Mouse (Mus musculus) intestine, embryonic 16.5 days (tissue): ENCODE measurements around the gene Asic4. TPM values are rescaled to one million over a fixed set of nuclear protein-coding genes. Genes with fewer than 3 reads are reported as not detected.

Source experiments
- ATAC-seq: fragments of 200-750 bp; cut with Nextera tagmentation; 2 replicates; pipeline ENCODE4 v1.8.0; 2017; ENCODE audit warnings: moderate TSS enrichment, moderate library complexity
- H3K27ac ChIP-seq: fragments of 300-500 bp; sonication (generic); 2 replicates; pipeline ENCODE4 v1.5.1; 2014; ENCODE audit warnings: mild to moderate bottlenecking, low read length
- H3K27me3 ChIP-seq: fragments of 300-500 bp; sonication (generic); replicated peaks from 2 replicates; pipeline ENCODE4 v1.6.1; 2014; ENCODE audit warnings: low read length, control low read depth, mixed read lengths; ENCODE audit not compliant: control insufficient read depth, insufficient read depth
- H3K36me3 ChIP-seq: fragments of 300-500 bp; sonication (generic); 2 replicates; pipeline ENCODE4 v1.6.1; 2014; ENCODE audit warnings: low read length, control low read depth; ENCODE audit not compliant: control insufficient read depth, insufficient read depth
- H3K4me1 ChIP-seq: fragments of 300-500 bp; sonication (generic); 2 replicates; pipeline ENCODE4 v1.6.1; 2014; ENCODE audit warnings: low read length, control low read depth, mixed read lengths; ENCODE audit not compliant: control insufficient read depth, insufficient read depth
- H3K4me2 ChIP-seq: fragments of 300-500 bp; sonication (generic); 2 replicates; pipeline ENCODE4 v1.6.1; 2014; ENCODE audit warnings: low read depth, low read length, control low read depth
- H3K4me3 ChIP-seq: fragments of 300-500 bp; sonication (generic); 2 replicates; pipeline ENCODE4 v1.5.1; 2014; ENCODE audit warnings: mild to moderate bottlenecking, low read length
- H3K9ac ChIP-seq: fragments of 300-500 bp; sonication (generic); 2 replicates; pipeline ENCODE4 v1.6.1; 2014; ENCODE audit warnings: low read depth, low read length
- H3K9me3 ChIP-seq: fragments of 300-500 bp; sonication (generic); 2 replicates; pipeline ENCODE4 v1.6.1; 2016; ENCODE audit warnings: low read length, control low read depth; ENCODE audit not compliant: control insufficient read depth
- WGBS: fragments of 180-500 bp; shearing (Covaris S2); extraction: QIAGEN DNeasy Blood & Tissue Kit; methylation state at CpG from one replicate; pipeline ENCODE4 v1.1.7; 2014; 5-methylcytosine and 5-hydroxymethylcytosine counted together
- polyA plus RNA-seq: library from polyadenylated mRNA; unstranded; fragments of >200 nt; fragmentation: Nextera tagmentation; extraction: Ambion mirVana; gene quantifications from 2 replicates; pipeline ENCODE4 v1.2.1, GENCODE M21; 2015

The Asic4 gene
- polyA plus RNA-seq, 1 experiment from 2014 or later = 2.4 TPM

- Histone ChIP-seq H3K27ac (peak overlapping the region; percentile 70), H3K9ac (peak overlapping the region; percentile 64)
These were observed 8.0 kb downstream of the Asic4 start for GRCm38 (mm10) chr1:75458025-75458788.

GRCm38 (mm10) chr1:75458789-75459684 is 8.8 kb downstream of the Asic4 start:
- no peaks in the 10 kb centered on the region for H3K36me3 ChIP-seq
- peak overlapping the region; percentile 70 for H3K27ac ChIP-seq
- peak; percentile 45 for ATAC-seq
- no peaks in the 10 kb centered on the region for H3K9me3 ChIP-seq
- 9% methylated on average over 23 of the region's 23 CpGs for WGBS
- H3K4me1 ChIP-seq = peaks cover 19% of the 10 kb centered on the region
- peak overlapping the region; percentile 63 for H3K4me2 ChIP-seq
- H3K4me3 ChIP-seq = peak overlapping the region; percentile 42
- peaks cover 15% of the 10 kb centered on the region; the same call in 1 of the 2 replicates for H3K27me3 ChIP-seq
- peak overlapping the region; percentile 64 for H3K9ac ChIP-seq

More at GRCm38 (mm10) chr1:75458025-75458788, 8.0 kb downstream of the Asic4 start:
- Histone ChIP-seq H3K36me3 (no peaks in the 10 kb centered on the region), H3K9me3 (no peaks in the 10 kb centered on the region), H3K4me3 (peak overlapping the region; percentile 42), H3K4me2 (peak overlapping the region; percentile 63), H3K4me1 (peaks cover 19% of the 10 kb centered on the region), H3K27me3 (peaks cover 15% of the 10 kb centered on the region; the same call in 1 of the 2 replicates)
- WGBS = 4% methylated on average over 38 of the region's 42 CpGs
- peak; percentile 70 for ATAC-seq

- H3K9me3 ChIP-seq = no peaks in the 10 kb centered on the region
- H3K4me2 ChIP-seq = no peak overlapping the region
- H3K4me3 ChIP-seq = no peak overlapping the region
- 61% methylated on average over 7 of the region's 7 CpGs for WGBS
- H3K4me1 ChIP-seq = peaks cover 19% of the 10 kb centered on the region
- no peak for ATAC-seq
- peaks cover 15% of the 10 kb centered on the region; the same call in 1 of the 2 replicates for H3K27me3 ChIP-seq
- H3K27ac ChIP-seq = no peak overlapping the region
- no peaks in the 10 kb centered on the region for H3K36me3 ChIP-seq
- H3K9ac ChIP-seq = no peak overlapping the region
These were observed 10.1 kb downstream of the Asic4 start for GRCm38 (mm10) chr1:75460297-75460696.

DNA sequence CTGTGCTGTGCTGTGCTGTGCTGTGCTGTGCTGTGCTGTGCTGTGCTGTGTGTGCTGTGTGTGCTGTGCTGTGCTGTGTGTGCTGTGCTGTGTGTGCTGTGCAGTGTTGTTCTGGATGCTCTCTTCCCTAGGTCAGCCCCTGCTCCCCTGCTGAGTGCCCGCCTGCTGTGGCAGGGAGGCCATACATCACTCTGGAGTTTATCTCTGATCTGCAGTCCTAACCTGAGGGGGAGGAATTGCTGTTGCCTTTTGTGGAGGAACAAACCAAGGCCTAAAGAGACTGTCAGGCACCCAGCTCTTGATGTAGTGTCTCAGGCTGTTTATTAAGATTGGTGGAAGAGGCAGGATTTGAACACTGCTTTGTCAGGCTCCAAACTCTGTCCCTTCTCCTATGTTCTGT is 12.4 kb downstream of the Asic4 start:
- ATAC-seq = no peak
- H3K27ac ChIP-seq = no peak overlapping the region
- H3K4me3 ChIP-seq = no peak overlapping the region
- no peaks in the 10 kb centered on the region for H3K36me3 ChIP-seq
- 55% methylated on average over 1 of the region's 1 CpGs for WGBS
- H3K9me3 ChIP-seq = no peaks in the 10 kb centered on the region
- H3K4me2 ChIP-seq = no peak overlapping the region
- H3K27me3 ChIP-seq = peaks cover 7% of the 10 kb centered on the region; the same call in 1 of the 2 replicates
- peaks cover 20% of the 10 kb centered on the region for H3K4me1 ChIP-seq
- no peak overlapping the region for H3K9ac ChIP-seq

DNA sequence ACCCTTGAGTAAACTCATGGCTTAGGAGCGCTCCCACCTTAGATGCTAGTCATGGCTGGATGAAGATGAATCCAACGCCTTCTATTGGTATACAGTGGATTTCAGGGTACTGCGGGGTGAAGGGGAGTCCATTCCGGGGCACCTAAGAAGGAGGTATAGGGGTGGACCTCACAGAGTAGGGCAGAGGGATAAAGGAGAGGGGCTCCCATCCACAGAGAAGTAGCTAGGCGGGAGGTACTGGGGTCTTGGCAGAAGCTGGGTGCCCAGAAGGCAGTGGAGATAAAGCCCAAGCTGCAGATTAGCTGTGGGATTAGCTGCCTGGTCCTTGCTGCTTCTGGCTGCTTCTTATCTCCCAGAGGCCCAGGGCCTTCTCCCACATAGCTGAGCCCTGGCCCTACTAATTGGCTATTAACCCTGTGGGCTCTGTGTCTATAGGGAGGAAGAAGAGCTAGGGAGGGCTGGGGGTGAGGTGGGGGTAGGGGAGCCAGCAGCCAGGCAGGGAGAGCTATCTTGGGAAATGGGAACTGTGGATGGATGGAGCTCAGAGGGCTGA is 13.5 kb downstream of the Asic4 start:
- H3K9ac ChIP-seq = peak overlapping the region; percentile 13; the same call in 1 of the 2 replicates
- ATAC-seq = no peak; the same call in 1 of the 2 replicates
- peaks cover 10% of the 10 kb centered on the region for H3K4me1 ChIP-seq
- 68% methylated on average over 5 of the region's 5 CpGs for WGBS
- no peak overlapping the region for H3K4me3 ChIP-seq
- H3K27ac ChIP-seq = no peak overlapping the region
- no peaks in the 10 kb centered on the region for H3K27me3 ChIP-seq
- H3K4me2 ChIP-seq = no peak overlapping the region
- H3K36me3 ChIP-seq = no peaks in the 10 kb centered on the region
- H3K9me3 ChIP-seq = no peaks in the 10 kb centered on the region

DNA sequence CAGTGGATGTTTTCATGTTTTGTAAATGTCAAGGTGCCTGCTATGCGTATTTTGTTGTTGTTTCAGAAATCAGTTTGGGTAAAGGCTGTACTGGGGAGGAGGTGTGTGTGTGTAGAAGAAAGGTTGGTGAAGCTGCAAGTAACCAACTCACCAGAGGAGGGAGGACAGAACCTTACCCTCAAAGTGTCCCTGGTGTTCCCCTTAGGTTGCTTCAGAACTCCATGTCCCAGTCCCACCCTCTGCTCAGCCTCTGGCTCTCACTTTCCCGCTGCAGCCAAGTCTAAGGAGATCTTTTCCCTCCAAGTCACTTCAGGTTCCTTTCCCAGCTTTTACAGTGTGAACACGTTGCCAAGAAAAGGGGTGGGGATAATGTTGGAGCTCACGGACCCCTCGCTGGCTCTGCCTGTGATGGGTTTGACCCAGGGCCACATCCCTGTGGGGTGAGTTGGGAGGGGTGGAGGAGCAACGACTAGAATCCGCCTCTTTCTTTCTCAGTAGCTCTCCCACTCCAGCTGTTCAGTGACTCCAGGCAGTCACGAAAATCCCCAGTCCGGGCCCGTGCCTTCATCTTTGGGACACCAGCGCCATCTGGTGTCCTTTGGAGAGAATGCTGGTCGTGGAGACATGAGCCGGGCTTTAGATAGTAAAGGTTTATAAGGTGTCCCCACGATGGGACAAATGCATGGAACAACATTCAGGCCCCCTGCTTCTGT is 17.1 kb downstream of the Asic4 start:
- ATAC-seq = peak; percentile 79
- H3K27ac ChIP-seq = no peak overlapping the region
- no peak overlapping the region for H3K4me2 ChIP-seq
- peak overlapping the region; percentile 44 for H3K9ac ChIP-seq
- H3K4me3 ChIP-seq = no peak overlapping the region
- H3K9me3 ChIP-seq = no peaks in the 10 kb centered on the region
- 7% methylated on average over 14 of the region's 14 CpGs for WGBS
- peaks cover 4% of the 10 kb centered on the region for H3K4me1 ChIP-seq
- H3K36me3 ChIP-seq = no peaks in the 10 kb centered on the region
- H3K27me3 ChIP-seq = no peaks in the 10 kb centered on the region

DNA sequence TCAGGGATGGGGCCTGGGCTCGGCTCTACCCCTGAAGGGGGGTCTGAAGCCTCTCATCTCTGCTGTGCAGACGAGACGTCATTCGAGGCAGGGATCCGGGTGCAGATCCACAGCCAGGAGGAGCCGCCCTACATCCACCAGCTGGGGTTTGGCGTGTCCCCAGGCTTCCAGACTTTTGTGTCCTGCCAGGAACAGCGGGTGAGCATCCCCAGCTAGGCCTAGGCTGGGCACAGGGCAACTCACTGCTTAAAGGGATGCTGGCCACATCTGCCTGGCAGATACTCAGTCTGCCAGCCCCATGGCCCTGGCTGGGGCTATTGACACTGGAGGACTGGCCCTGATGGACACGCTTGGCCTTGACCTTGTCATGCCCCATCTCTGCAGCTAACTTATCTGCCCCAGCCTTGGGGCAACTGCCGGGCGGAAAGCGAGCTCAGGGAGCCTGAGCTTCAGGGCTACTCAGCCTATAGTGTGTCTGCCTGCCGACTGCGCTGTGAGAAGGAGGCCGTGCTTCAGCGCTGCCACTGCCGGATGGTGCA is 19.1 kb downstream of the Asic4 start:
- Histone ChIP-seq H3K9ac (no peak overlapping the region), H3K27me3 (no peaks in the 10 kb centered on the region), H3K4me2 (no peak overlapping the region), H3K36me3 (peaks cover 8% of the 10 kb centered on the region), H3K4me1 (peaks cover 4% of the 10 kb centered on the region), H3K9me3 (no peaks in the 10 kb centered on the region), H3K27ac (no peak overlapping the region), H3K4me3 (no peak overlapping the region)
- ATAC-seq = no peak
- WGBS = 75% methylated on average over 17 of the region's 17 CpGs

- H3K9ac ChIP-seq = no peak overlapping the region
- no peak overlapping the region for H3K27ac ChIP-seq
- H3K4me1 ChIP-seq = peaks cover 22% of the 10 kb centered on the region
- no peak overlapping the region for H3K4me3 ChIP-seq
- no peak for ATAC-seq
- WGBS = 92% methylated on average over 11 of the region's 11 CpGs
- H3K36me3 ChIP-seq = peaks cover 23% of the 10 kb centered on the region
- no peaks in the 10 kb centered on the region for H3K9me3 ChIP-seq
- 0 out of 2 replicates have a peak, but pooled peaks cover 5% of the 10 kb centered on the region for H3K27me3 ChIP-seq
- no peak overlapping the region for H3K4me2 ChIP-seq
These were observed 26.2 kb downstream of the Asic4 start for GRCm38 (mm10) chr1:75476441-75476840.
